Mouse (Mus musculus) layer of hippocampus, adult 2 months (tissue): ENCODE data around the gene Nudt22. TPM values are rescaled to one million over a fixed set of nuclear protein-coding genes. Genes with fewer than 3 reads are reported as not detected.
A peak's percentile ranks its signal among the peaks of the same experiment; 100 is the strongest.

Source experiments
- DNase-seq, 2 experiments: peaks; one replicate each; pipeline ENCODE4 v3.0.0; 2022; ENCODE audit warnings: low spot score in 2 of 2
- H3K27ac ChIP-seq: fragments of 200-600 bp; 2 replicates; pipeline ENCODE4 v1.8.1; 2022
- H3K4me3 ChIP-seq: fragments of 200-600 bp; 2 replicates; pipeline ENCODE4 v1.8.1; 2022; ENCODE audit warnings: mild to moderate bottlenecking
- CTCF ChIP-seq: fragments of 200-600 bp; conservative IDR thresholded peaks from 2 replicates; pipeline ENCODE4 v1.8.1; 2022; ENCODE audit warnings: antibody characterized with exemption, mild to moderate bottlenecking, moderate library complexity
- long read RNA-seq, 2 experiments: library from polyadenylated mRNA; stranded (forward); transcript quantifications; one replicate each; pipeline ENCODE4 v2.0.0; 2021; ENCODE audit warnings: borderline mapping rate in 2 of 2
- total RNA-seq, 2 experiments: library from RNA; stranded (reverse); gene quantifications; 2 replicates each; pipeline ENCODE4 v1.2.3; 2021

Gene Nudt22
- 10 to 100 TPM; 13.2 to 15.5 TPM for total RNA-seq
- long read RNA-seq, experiment 1, partial matches to known transcripts: 1 of 8 reads
- long read RNA-seq, experiment 1, other reads (novel, unspliced or antisense): 3 of 8 reads
- long read RNA-seq, experiment 2, transcript Nudt22-201 (6 exons, 1,000 nt): major isoform, 6 of 10 reads
- long read RNA-seq, experiment 2, partial matches to known transcripts: 4 of 10 reads
- long read RNA-seq, experiment 2, other reads (novel, unspliced or antisense): 0 of 10 reads

DNA sequence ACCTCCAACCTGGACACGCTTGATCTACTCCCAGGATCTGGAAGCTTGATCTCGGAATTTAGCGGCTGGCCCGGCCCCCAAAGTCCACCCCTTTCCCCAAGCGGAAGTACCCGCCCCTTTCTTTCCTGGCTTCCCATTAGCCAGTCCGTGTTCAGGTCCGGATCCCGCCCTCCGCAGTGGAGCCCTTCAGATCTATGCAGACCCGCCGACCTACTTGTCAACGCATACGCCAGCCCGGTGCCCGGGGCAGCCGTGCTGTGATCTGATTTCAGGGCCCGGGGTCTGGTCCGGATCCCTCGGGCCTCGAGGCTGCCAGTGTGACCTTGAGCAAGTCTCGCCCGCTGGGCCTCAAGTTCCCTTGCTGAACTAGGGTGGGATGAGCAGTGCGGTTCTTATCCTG lies at the start of gene Nudt22, which contains the start of gene Trpt1:
Gene Nudt22, minus strand, starts transcription at position 112 of the 400 bp plus-strand sequence.
Gene Trpt1, plus strand, starts transcription at position 126 of the 400 bp plus-strand sequence.
- peak within 1 kb of the TSS; percentile 80 for H3K4me3 ChIP-seq
- H3K27ac ChIP-seq: peak within 1 kb of the TSS; percentile 87
- no peak for TF ChIP-seq CTCF
- DNase-seq: peak; percentile 81 to 91

DNA sequence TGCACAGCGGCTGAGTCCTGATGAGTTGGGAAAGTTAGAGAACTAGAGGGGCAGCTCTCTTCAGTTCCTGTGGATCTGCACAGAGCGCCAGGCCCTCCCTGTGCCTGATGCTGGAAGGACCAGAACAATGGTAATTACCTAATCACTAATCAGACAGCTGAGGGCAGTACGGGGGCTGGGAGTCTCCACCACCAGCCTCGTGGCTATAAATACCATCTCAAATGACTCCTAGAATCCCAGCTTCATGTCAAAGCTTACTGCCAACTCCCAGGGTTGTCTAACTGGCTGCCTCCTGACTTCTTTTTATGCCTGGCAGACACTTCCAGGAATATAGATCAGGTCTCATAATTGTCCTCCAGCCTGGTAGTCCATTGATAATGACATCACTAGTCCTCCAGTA lies 48.8 kb upstream of the Nudt22 start:
- no peak for TF ChIP-seq CTCF
- H3K4me3 ChIP-seq: no peak overlapping the region
- DNase-seq: no peak
- H3K27ac ChIP-seq: 0 out of 2 replicates have a peak overlapping the region, but pooled peaks have one; percentile 14

DNA sequence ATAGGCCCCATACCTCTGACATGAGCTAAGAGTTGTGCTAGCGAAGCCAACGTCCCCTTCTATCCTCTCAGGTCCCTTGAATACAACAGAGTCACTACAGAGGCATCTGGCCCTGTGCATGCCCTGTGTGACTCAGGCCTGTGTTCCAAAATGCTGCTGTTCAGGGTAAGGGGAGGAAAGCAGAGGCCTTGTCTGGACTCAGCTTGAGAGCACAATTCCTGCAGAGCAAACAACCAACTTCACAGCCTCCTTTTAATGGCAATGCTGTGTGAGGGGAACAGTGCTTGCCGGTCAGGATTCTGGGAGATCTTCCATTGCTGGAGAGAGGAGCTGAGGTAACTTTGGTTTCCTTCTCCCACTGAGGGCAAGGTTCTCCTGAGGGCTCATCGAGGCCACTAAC lies 48.4 kb upstream of the Nudt22 start:
- no peak for TF ChIP-seq CTCF
- H3K4me3 ChIP-seq: no peak overlapping the region
- no peak for DNase-seq
- H3K27ac ChIP-seq: no peak overlapping the region; the same call in 1 of the 2 replicates

DNA sequence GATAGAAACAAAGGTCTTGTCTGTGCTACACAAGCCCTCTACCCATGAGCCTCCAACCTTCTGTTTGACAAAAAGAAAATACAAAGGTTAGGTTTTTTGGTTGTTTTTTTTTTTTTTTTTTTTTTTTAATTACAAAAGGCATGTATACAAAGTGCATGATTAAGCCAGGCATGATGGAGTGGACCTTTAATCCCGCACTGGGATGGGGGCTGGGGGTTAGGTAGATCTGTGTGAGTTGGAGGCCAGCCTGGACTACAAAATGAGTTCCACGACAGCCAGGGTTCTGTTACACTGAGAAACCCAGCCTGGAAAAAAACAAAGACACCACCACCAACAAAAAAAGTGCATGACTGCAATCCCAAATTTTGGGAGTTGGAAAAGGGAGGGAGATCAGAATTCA lies 45.3 kb upstream of the Nudt22 start:
- DNase-seq: no peak
- H3K4me3 ChIP-seq: no peak overlapping the region
- H3K27ac ChIP-seq: peak overlapping the region; percentile 99; the same call in 1 of the 2 replicates
- TF ChIP-seq CTCF: no peak

DNA sequence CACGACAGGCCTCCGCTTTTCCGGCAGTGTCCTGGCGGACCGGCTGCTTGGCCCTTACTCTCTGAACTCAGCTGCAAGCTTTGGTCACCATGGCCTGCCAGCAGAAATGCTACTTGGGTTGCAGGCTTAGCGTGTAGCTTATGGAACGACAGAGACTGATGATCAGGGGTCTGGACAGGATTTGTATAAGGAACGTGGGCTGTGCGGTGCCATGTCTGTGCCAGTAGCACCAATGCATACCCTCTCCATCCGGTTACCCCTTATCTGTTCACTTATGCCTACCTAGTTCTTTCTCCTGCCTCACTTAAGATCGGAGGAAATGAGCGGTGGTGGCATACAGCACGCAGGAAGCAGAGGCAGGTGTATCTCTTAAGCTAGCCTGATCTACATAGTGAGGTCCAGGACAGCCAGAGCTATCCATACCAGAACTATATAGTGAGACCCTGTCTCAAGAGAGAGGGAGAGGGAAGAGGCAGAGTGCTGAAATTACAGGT lies 44.8 kb upstream of the Nudt22 start:
- no peak for DNase-seq
- peak overlapping the region; percentile 74 for H3K4me3 ChIP-seq
- no peak for TF ChIP-seq CTCF

DNA sequence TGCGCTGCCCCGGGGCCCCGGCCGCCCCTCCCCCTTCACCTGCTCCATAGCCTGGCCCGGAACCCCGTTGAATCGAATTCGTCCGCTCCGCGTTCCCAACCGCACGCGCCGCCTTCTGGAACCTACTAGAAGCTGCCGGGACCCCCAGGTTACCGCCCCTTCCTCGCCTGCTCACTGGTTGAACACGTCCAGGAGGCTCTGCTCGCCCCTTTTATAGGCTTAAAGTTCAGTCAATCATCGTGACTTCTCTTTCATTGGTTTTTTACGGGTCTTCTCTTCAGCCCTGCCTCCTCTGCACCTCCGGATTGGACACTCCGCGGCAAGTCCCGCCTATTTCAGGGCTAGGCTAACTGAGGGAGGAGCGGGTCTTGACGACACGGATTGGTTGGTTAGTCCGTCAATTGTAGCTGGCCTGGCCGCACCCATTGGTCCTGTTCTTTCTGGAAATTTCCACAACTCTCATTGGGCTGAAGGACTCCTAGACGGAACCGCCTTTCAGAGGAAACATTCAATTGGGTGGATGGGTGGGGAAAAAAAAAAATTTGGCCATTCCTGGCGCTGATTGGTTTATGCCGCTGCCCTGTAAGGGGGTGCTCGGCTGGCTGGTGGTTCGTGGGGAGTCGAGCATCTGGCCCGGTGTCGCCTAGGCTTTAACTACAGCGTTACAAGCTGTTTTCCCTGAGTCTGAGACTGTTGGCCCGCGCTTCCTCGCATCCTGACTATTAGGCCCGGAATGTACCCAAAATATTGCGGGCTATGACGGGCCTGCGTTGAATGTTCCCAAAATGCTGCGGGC lies 44.1 kb upstream of the Nudt22 start, which contains the start of gene Stip1:
Gene Stip1, minus strand, starts transcription at position 127 of the 796 bp plus-strand sequence.
- peak within 1 kb of the TSS; percentile 99 for H3K27ac ChIP-seq
- peak; percentile 97 to 100 for DNase-seq
- TF ChIP-seq CTCF: peak; percentile 65
- H3K4me3 ChIP-seq: peak within 1 kb of the TSS; percentile 93

More for the DNA sequence above, 44.8 kb upstream of the Nudt22 start:
- peak overlapping the region; percentile 99 for H3K27ac ChIP-seq

DNA sequence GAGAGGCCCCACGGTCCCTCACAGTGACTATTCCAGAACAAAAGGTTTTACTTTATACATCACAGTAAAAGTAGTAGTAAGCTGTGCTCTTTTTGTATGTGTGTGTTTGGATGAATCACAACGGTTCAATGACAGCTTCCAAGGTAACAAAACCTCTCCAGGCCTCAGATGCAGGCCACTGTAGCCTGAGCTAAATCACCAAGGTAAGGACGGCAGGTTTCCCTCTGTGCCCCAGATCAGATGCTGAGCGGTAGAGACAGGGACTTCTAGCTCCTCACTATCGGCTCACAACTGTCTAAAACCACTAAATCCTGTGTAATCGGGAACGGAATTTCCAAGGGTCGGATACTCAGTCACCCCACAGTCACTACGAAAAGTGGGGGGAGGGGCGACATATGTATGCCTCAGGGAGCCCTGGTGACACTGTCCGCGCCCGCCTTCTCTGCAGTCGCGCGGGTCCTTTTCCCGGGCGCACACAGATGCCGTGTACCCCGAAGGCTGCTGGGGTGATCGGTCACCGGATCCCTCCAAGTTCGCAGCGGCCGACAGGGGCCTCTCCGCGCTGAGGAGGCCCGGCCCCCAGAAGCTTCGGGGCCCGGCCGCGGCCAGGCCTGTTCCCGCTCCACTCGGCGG lies 43.3 kb upstream of the Nudt22 start:
- Histone ChIP-seq H3K27ac (peak overlapping the region; percentile 91), H3K4me3 (peak overlapping the region; percentile 93)
- peak; percentile 49 to 53 for DNase-seq
- no peak for TF ChIP-seq CTCF

DNA sequence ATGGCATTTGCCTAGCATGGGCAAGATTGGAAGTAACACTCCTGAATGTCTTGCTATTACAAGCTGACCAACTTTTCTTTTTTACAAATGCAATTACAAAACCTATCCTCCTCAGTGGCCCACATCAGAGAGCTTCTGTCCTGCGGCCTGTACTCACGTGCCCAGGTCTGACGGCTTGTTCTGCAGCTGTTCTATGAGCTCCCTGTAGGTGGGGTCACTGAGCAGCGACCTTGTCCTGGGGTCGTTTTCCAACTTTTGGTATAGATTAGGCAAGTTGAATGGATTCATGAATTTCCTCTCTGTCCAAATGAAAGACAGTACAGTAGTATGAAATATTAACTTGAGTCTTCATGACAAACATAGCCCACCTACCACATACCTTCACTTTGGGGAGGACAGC lies 38.1 kb upstream of the Nudt22 start:
- Histone ChIP-seq H3K27ac (no peak overlapping the region), H3K4me3 (no peak overlapping the region)
- TF ChIP-seq CTCF: peak; percentile 14; the same call in 1 of the 2 replicates
- DNase-seq: no peak

DNA sequence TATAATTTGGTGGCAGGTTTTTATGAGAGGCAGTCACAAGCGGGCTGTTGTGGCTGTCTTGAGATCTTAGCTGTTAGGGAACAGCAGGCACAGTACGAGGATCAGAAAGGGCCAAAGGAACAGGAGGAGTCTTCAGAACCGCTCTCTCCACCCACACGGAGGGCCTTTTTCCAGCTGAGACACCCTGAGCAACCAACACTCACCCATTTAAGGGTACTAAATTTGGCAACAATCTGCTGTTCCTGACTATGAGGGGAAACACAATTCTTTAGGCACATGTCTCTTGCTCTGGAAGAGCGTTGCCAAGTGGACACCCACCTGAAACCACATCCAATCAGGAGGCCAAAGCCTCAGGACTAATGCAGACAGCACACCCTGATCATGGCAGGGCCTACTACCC lies 33.6 kb upstream of the Nudt22 start:
- TF ChIP-seq CTCF: no peak
- no peak overlapping the region for H3K4me3 ChIP-seq
- no peak overlapping the region for H3K27ac ChIP-seq
- no peak for DNase-seq

DNA sequence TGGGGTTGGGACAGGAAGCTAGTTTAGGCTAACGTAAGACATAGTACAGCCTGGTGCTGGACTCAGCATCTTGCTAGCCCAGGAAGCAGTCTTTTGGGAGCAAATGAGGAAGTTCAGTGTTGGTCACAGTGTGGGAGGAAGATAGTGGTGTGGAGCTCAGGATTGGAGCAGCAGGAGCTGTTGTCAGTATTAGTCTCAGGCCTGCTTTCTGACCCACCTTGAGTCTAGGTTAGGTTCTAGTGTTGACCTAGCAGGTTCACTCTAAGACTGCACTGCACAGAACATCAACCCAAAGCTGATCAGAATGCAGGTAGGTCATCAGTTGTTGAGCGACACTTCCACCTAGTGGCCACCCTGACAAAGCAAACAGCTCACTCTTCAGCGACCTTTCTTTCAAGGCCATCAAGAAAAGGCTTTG lies 24.3 kb upstream of the Nudt22 start:
- TF ChIP-seq CTCF: peak; percentile 81
- Histone ChIP-seq H3K27ac (no peak overlapping the region; the same call in 1 of the 2 replicates), H3K4me3 (no peak overlapping the region)
- no peak for DNase-seq

DNA sequence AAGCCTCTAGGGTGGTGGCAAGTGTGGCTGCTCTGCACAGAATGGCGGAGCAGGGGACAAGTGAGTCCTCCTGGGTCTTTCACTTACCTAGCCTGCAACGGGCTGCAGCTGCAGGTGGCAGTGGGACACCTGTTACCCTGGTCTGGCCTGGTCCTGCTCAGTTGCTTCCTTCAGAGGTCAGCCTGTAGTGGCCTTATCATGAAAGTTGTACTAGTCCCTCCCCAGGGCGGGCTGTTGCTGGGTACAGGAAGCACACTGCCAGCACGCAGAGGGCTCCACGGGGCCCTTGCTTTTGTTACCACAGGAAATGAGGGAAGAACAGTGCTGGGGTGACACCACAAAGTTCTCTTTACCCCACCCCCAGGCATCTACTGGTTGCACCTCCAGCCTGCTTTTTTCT lies 23.3 kb upstream of the Nudt22 start, which contains the start of gene Fermt3:
Gene Fermt3, minus strand, starts transcription at position 279 of the 400 bp plus-strand sequence.
- no peak for DNase-seq
- H3K27ac ChIP-seq: peak within 1 kb of the TSS; percentile 21
- TF ChIP-seq CTCF: no peak
- H3K4me3 ChIP-seq: no peak within 1 kb of the TSS; the same call in 1 of the 2 replicates

DNA sequence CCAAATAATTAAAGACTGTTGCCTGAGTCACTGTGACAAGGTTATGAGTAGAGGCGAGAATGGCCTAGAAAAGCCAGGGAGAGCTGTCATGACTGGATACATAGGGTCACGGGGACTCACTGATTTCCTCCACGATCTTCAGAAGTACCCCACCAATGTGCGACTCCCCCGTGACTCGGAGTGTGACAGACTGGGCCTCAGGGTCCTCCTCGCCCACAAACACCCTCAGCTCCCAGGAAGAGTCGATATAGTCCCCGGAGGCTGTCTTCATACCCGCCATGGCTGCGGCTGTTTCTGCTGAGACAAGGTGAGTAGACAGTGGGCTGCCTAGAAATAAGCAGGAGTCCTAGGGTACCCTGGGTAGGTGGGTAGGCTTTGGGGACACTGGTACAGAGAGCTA lies 22.6 kb upstream of the Nudt22 start:
- H3K27ac ChIP-seq: 0 out of 2 replicates have a peak overlapping the region, but pooled peaks have one; percentile 18
- TF ChIP-seq CTCF: no peak
- DNase-seq: no peak
- H3K4me3 ChIP-seq: no peak overlapping the region; the same call in 1 of the 2 replicates
